Mouse (Mus musculus): Measurements from ENCODE around the gene Lipf. TPM values are rescaled to one million over a fixed set of nuclear protein-coding genes. Genes with fewer than 3 reads are reported as not detected.

The Lipf gene
- polyA plus RNA-seq (2014; fragmentation: Nextera tagmentation; extraction: Ambion mirVana) = not detected in 2 replicates

DNA sequence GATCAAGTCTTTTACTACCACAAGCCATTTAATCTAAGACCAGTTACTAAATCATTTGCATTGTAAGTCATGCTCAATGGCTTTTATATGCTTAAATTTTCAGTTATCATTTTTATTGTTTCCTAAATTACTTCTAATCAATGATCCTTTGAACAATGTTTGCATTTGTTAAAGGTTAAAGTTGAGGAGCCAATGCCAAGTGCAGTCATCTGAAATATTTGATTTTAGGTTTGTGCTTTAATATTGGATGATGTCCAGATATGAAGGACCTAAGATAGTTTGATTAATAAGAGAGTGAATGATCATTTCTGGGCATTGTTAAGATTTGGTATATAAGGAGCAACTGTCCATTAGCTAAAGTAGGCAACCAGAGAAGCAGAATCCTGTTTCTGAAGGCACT lies at the start of gene Lipf:
Gene Lipf (plus strand): TSS at position 301 of the 400 bp plus-strand sequence.
- Histone ChIP-seq H3K4me2 (no peak within 1 kb of the TSS), H3K4me1 (replicated peaks; ENCODE audit: control insufficient read depth, insufficient read depth, low read length) (no peaks in the 10 kb centered on the region), H3K9me3 (ENCODE audit: control insufficient read depth, low read length) (no peaks in the 10 kb centered on the region), H3K4me3 (ENCODE audit: low read depth, low read length) (no peak within 1 kb of the TSS), H3K27me3 (replicated peaks; ENCODE audit: control insufficient read depth, insufficient read depth, low read length) (no peaks in the 10 kb centered on the region), H3K9ac (ENCODE audit: low read depth, low read length) (no peak within 1 kb of the TSS), H3K36me3 (ENCODE audit: control insufficient read depth, insufficient read depth, low read length) (no peaks in the 10 kb centered on the region), H3K27ac (ENCODE audit: low read depth, low read length) (no peak within 1 kb of the TSS)
- ATAC-seq (replicated peaks; ENCODE audit: low FRiP score) (no peak), DNase-seq (ENCODE audit: low spot score) (no peak)

DNA sequence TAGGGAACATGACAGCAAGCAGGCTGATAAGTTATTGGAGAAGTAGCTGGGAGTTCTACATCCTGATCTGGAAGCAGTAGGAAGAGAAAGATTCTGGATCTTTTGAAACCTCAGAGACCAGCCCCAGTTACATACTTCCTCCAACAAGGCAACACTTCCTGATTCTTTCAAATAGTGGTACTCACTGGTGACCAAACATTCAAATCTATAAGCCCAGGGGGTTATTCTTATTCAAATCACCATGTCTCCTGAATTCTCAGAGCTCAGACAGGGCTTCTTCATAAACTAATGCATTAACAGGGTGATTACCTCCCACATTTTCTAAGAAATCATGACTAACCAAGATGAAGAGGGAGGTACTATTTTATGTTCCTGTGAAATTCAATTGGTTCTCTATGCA lies 36.9 kb upstream of the Lipf start:
- no peak for ATAC-seq (replicated peaks; ENCODE audit: low FRiP score)
- H3K27me3 ChIP-seq (replicated peaks; ENCODE audit: control insufficient read depth, insufficient read depth, low read length) = no peaks in the 10 kb centered on the region

DNA sequence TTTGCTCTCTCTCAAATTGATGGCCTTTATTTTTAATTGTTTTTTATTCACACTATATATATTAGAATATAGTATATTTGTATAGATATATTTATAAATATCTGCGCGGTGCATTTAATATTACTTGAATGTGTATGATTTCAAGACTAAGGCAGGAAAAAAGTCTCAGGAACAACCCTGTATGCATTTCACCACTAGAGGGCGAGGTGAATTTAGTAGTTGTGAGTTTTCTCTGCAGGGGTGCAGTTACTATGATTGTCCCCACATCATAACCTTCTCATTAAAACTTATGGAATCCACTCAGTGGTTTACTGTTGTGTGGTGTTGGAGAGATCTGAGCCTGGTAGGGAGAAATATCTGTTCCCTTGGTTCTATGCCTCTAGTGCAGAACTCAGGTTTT lies 18.0 kb downstream of the Lipf start:
- Histone ChIP-seq H3K4me3 (ENCODE audit: low read depth, low read length) (no peak overlapping the region), H3K36me3 (ENCODE audit: control insufficient read depth, insufficient read depth, low read length) (no peaks in the 10 kb centered on the region), H3K27me3 (replicated peaks; ENCODE audit: control insufficient read depth, insufficient read depth, low read length) (no peaks in the 10 kb centered on the region), H3K9ac (ENCODE audit: low read depth, low read length) (no peak overlapping the region), H3K4me1 (replicated peaks; ENCODE audit: control insufficient read depth, insufficient read depth, low read length) (no peaks in the 10 kb centered on the region), H3K4me2 (no peak overlapping the region), H3K9me3 (ENCODE audit: control insufficient read depth, low read length) (no peaks in the 10 kb centered on the region), H3K27ac (ENCODE audit: low read depth, low read length) (no peak overlapping the region)
- 45% methylated on average over 3 of the region's 3 CpGs for WGBS
- ATAC-seq (replicated peaks; ENCODE audit: low FRiP score) (no peak), DNase-seq (ENCODE audit: low spot score) (no peak)

More for the DNA sequence above, 36.9 kb upstream of the Lipf start:
- no peak overlapping the region for H3K4me2 ChIP-seq
- H3K36me3 ChIP-seq (ENCODE audit: control insufficient read depth, insufficient read depth, low read length) = no peaks in the 10 kb centered on the region
- H3K4me3 ChIP-seq (ENCODE audit: low read depth, low read length) = no peak overlapping the region
- no peaks in the 10 kb centered on the region for H3K4me1 ChIP-seq (replicated peaks; ENCODE audit: control insufficient read depth, insufficient read depth, low read length)
- DNase-seq (ENCODE audit: low spot score) = no peak
- H3K27ac ChIP-seq (ENCODE audit: low read depth, low read length) = no peak overlapping the region
- H3K9ac ChIP-seq (ENCODE audit: low read depth, low read length) = no peak overlapping the region
- H3K9me3 ChIP-seq (ENCODE audit: control insufficient read depth, low read length) = no peaks in the 10 kb centered on the region

GRCm38 (mm10) chr19:33983043-33983442 lies 22.1 kb downstream of the Lipf start:
- H3K4me3 ChIP-seq (ENCODE audit: low read depth, low read length) = no peak overlapping the region
- no peaks in the 10 kb centered on the region for H3K36me3 ChIP-seq (ENCODE audit: control insufficient read depth, insufficient read depth, low read length)
- no peak overlapping the region for H3K27ac ChIP-seq (ENCODE audit: low read depth, low read length)
- ATAC-seq (replicated peaks; ENCODE audit: low FRiP score) (no peak), DNase-seq (ENCODE audit: low spot score) (no peak)
- 70% methylated on average over 3 of the region's 3 CpGs for WGBS
- H3K4me1 ChIP-seq (replicated peaks; ENCODE audit: control insufficient read depth, insufficient read depth, low read length) = no peaks in the 10 kb centered on the region
- H3K9me3 ChIP-seq (ENCODE audit: control insufficient read depth, low read length) = no peaks in the 10 kb centered on the region
- H3K27me3 ChIP-seq (replicated peaks; ENCODE audit: control insufficient read depth, insufficient read depth, low read length) = no peaks in the 10 kb centered on the region
- no peak overlapping the region for H3K4me2 ChIP-seq
- no peak overlapping the region for H3K9ac ChIP-seq (ENCODE audit: low read depth, low read length)

DNA sequence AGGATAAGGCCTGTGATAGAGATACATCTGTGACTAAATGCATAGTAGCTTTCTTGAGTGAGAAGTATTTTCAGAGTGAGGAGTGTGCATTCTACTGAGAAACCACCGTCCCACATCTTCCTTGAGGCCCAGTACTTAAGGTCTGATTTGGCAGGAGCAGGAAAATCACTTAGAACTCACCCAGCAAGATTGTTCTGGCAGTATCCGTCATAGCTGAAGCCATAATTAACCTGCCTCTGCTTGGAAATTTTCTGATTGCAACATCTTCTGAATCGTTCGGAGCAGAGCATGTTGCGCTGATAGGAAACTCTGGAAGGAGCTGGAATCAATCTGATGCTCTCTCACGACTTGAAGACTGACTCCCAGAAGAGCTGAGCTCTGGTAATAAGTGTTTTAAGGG lies 47.0 kb downstream of the Lipf start, which contains the start of gene Lipk:
Gene Lipk (plus strand): TSS at position 289 of the 400 bp plus-strand sequence.
- 82% methylated on average over 6 of the region's 6 CpGs for WGBS
- no peak within 1 kb of the TSS for H3K27ac ChIP-seq (ENCODE audit: low read depth, low read length)
- no peak within 1 kb of the TSS for H3K9ac ChIP-seq (ENCODE audit: low read depth, low read length)
- DNase-seq (ENCODE audit: low spot score) = no peak
- H3K9me3 ChIP-seq (ENCODE audit: control insufficient read depth, low read length) = no peaks in the 10 kb centered on the region
- no peaks in the 10 kb centered on the region for H3K36me3 ChIP-seq (ENCODE audit: control insufficient read depth, insufficient read depth, low read length)
- no peak for ATAC-seq (replicated peaks; ENCODE audit: low FRiP score)
- H3K27me3 ChIP-seq (replicated peaks; ENCODE audit: control insufficient read depth, insufficient read depth, low read length) = no peaks in the 10 kb centered on the region
- no peak within 1 kb of the TSS for H3K4me3 ChIP-seq (ENCODE audit: low read depth, low read length)
- H3K4me2 ChIP-seq = no peak within 1 kb of the TSS
- no peaks in the 10 kb centered on the region for H3K4me1 ChIP-seq (replicated peaks; ENCODE audit: control insufficient read depth, insufficient read depth, low read length)

GRCm38 (mm10) chr19:34021440-34022172 lies 60.6 kb downstream of the Lipf start:
- no peaks in the 10 kb centered on the region for H3K4me1 ChIP-seq (replicated peaks; ENCODE audit: control insufficient read depth, insufficient read depth, low read length)
- H3K4me3 ChIP-seq (ENCODE audit: low read depth, low read length) = no peak overlapping the region
- H3K4me2 ChIP-seq = no peak overlapping the region
- WGBS = 78% methylated on average over 11 of the region's 11 CpGs
- no peak for DNase-seq (ENCODE audit: low spot score)
- H3K9me3 ChIP-seq (ENCODE audit: control insufficient read depth, low read length) = no peaks in the 10 kb centered on the region
- no peak overlapping the region for H3K9ac ChIP-seq (ENCODE audit: low read depth, low read length)
- no peaks in the 10 kb centered on the region for H3K27me3 ChIP-seq (replicated peaks; ENCODE audit: control insufficient read depth, insufficient read depth, low read length)
- ATAC-seq (replicated peaks; ENCODE audit: low FRiP score) = no peak
- no peak overlapping the region for H3K27ac ChIP-seq (ENCODE audit: low read depth, low read length)
- H3K36me3 ChIP-seq (ENCODE audit: control insufficient read depth, insufficient read depth, low read length) = no peaks in the 10 kb centered on the region

DNA sequence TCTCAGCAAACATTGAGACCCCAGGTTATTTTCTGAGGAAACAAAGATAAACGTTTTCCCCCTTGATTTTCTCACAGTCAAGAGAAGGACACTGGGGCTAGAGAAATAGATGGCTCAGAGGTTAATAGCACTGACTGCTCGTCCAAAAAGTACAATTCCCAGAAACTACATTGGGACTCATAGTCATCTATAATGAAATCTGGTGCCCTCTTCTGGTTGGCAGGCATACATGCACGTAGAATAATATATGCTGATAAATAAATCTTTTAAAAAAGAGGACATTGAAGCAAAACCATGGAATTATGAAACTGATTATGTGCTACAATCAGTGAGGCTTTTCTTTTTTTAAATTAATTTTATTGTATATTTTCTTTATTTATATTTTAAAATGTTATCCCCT lies 61.8 kb downstream of the Lipf start:
- Histone ChIP-seq H3K9me3 (ENCODE audit: control insufficient read depth, low read length) (no peaks in the 10 kb centered on the region), H3K36me3 (ENCODE audit: control insufficient read depth, insufficient read depth, low read length) (no peaks in the 10 kb centered on the region), H3K4me3 (ENCODE audit: low read depth, low read length) (no peak overlapping the region), H3K4me1 (replicated peaks; ENCODE audit: control insufficient read depth, insufficient read depth, low read length) (no peaks in the 10 kb centered on the region), H3K9ac (ENCODE audit: low read depth, low read length) (no peak overlapping the region), H3K27me3 (replicated peaks; ENCODE audit: control insufficient read depth, insufficient read depth, low read length) (no peaks in the 10 kb centered on the region), H3K27ac (ENCODE audit: low read depth, low read length) (no peak overlapping the region), H3K4me2 (no peak overlapping the region)
- DNase-seq (ENCODE audit: low spot score) = no peak
- WGBS = 51% methylated on average over 3 of the region's 3 CpGs
- no peak for ATAC-seq (replicated peaks; ENCODE audit: low FRiP score)

Other genes with a start within 250 kb of the Lipf start
- 0.36 TPM in 1 of 2 replicates, not detected in the other for gene Lipo2, start 209.8 kb upstream of the Lipf start, polyA plus RNA-seq (2014; fragmentation: Nextera tagmentation; extraction: Ambion mirVana)
- 5.8 TPM in 2 replicates for gene Lipo3, start 199.2 kb upstream of the Lipf start, polyA plus RNA-seq (2014; fragmentation: Nextera tagmentation; extraction: Ambion mirVana)
- gene Lipo1, start 173.7 kb upstream of the Lipf start, polyA plus RNA-seq (2014; fragmentation: Nextera tagmentation; extraction: Ambion mirVana) = not detected in 2 replicates
- not detected in 2 replicates for gene Lipk, start 47.1 kb downstream of the Lipf start, polyA plus RNA-seq (2014; fragmentation: Nextera tagmentation; extraction: Ambion mirVana)
- gene Lipn, start 106.2 kb downstream of the Lipf start, polyA plus RNA-seq (2014; fragmentation: Nextera tagmentation; extraction: Ambion mirVana) = not detected in 2 replicates
- gene Lipm, start 139.7 kb downstream of the Lipf start, polyA plus RNA-seq (2014; fragmentation: Nextera tagmentation; extraction: Ambion mirVana) = not detected in 2 replicates
- gene Ankrd22, start 204.9 kb downstream of the Lipf start, polyA plus RNA-seq (2014; fragmentation: Nextera tagmentation; extraction: Ambion mirVana) = not detected in 2 replicates
- gene Stambpl1, start 231.0 kb downstream of the Lipf start, polyA plus RNA-seq (2014; fragmentation: Nextera tagmentation; extraction: Ambion mirVana) = 4.9 and 5.7 TPM in 2 replicates

All from liver, embryonic 11.5 days (tissue).